19 mouse cellular contexts compared by ENCODE assay signal in genomic region chr5:100663011-100663410, GRCm38 (mm10). TPM values are rescaled to one million over a fixed set of nuclear protein-coding genes. Genes with fewer than 3 reads are reported as not detected.
DNase-seq lines count a peak whose midpoint lies in the region; ATAC-seq and TF ChIP-seq lines count a peak whose summit lies in the region.
"Had no signal": no experiment of that assay in that cellular context is flagged by ENCODE, and none has a peak within 500 bp of the region (broad histone marks: within the 10 kb centered on the region; RNA-seq: fewer than 3 reads in every experiment).

No protein-coding gene starts in this region.

- peak overlapping the region; percentile 11; the same call in 1 of the 2 replicates for H3K27ac ChIP-seq in liver, embryonic 15.5 days (replicated peaks)
- H3K27ac ChIP-seq in liver, embryonic 12.5 days = no peak overlapping the region
- H3K27ac ChIP-seq in CH12.LX (ENCODE audit: insufficient read depth, low read depth) = peak overlapping the region; percentile 96
- H3K27ac ChIP-seq in forebrain, embryonic 14.5 days (ENCODE audit: low read depth, low read length) = no peak overlapping the region
- H3K27ac ChIP-seq: embryonic facial prominence, embryonic 12.5 days; hindbrain, embryonic 12.5 days; intestine, embryonic 15.5 days; lung, embryonic 15.5 days; midbrain, embryonic 10.5 days; neural tube, embryonic 13.5 days; stomach, embryonic 15.5 days had no signal

- no peaks in the 10 kb centered on the region for H3K27me3 ChIP-seq in liver, embryonic 15.5 days
- no peaks in the 10 kb centered on the region for H3K27me3 ChIP-seq in liver, embryonic 12.5 days (replicated peaks)
- no peaks in the 10 kb centered on the region for H3K27me3 ChIP-seq in CH12.LX (replicated peaks)
- H3K27me3 ChIP-seq in forebrain, embryonic 14.5 days (replicated peaks; ENCODE audit: control insufficient read depth, insufficient read depth, low read length) = no peaks in the 10 kb centered on the region
- H3K27me3 ChIP-seq: embryonic facial prominence, embryonic 12.5 days; hindbrain, embryonic 12.5 days; intestine, embryonic 15.5 days; lung, embryonic 15.5 days; neural tube, embryonic 13.5 days; stomach, embryonic 15.5 days had no signal

- TF ChIP-seq CTCF in CH12.LX (conservative IDR thresholded peaks at IDR 0.05 in 1 of 2, IDR thresholded peaks at IDR 0.05 in 1 of 2; ENCODE audit: low read depth in 2 of 2, low read length in 2 of 2) = no peak

- peaks cover 71% of the 10 kb centered on the region for H3K36me3 ChIP-seq in liver, embryonic 15.5 days (replicated peaks)
- H3K36me3 ChIP-seq in liver, embryonic 12.5 days = peaks cover 83% of the 10 kb centered on the region
- H3K36me3 ChIP-seq in CH12.LX (replicated peaks in 1 of 2; ENCODE audit: control insufficient read depth in 1 of 2, insufficient read depth in 1 of 2, low read length in 1 of 2) = peaks cover 54 to 83% of the 10 kb centered on the region in 2 experiments
- H3K36me3 ChIP-seq in forebrain, embryonic 14.5 days (ENCODE audit: control insufficient read depth, insufficient read depth, low read length) = peaks cover 68% of the 10 kb centered on the region

- no peak; the same call in none of the 2 replicates for TF ChIP-seq RAD21 in CH12.LX (IDR thresholded peaks at IDR 0.05; ENCODE audit: low read depth, low read length)

- dilution Hi-C loops in CH12.LX (cut with MboI; ENCODE audit: extremely low pct_ligation_motif_present, extremely low pct_unique_long_range_greater_than_20kb, low sequenced_read_pairs) = no loop called here

- TF ChIP-seq EP300 in CH12.LX (IDR thresholded peaks at IDR 0.05; ENCODE audit: low read length) = peak; percentile 98

- ATAC-seq in liver, embryonic 15.5 days (ENCODE audit: insufficient read depth) = no peak
- ATAC-seq in liver, embryonic 12.5 days = no peak
- ATAC-seq in granulocyte monocyte progenitor cell, adult 5-6 weeks (replicated peaks; ENCODE audit: poor library complexity, severe bottlenecking) = peak; percentile 87
- ATAC-seq in neutrophil, adult 5-6 weeks (ENCODE audit: extremely low read depth, insufficient number of reproducible peaks, low FRiP score, poor library complexity, severe bottlenecking) = peak; percentile 85
- no peak for ATAC-seq in forebrain, embryonic 14.5 days
- ATAC-seq: forebrain, postnatal 0 days had no signal

- no peaks in the 10 kb centered on the region; the same call in 1 of the 2 replicates for H3K79me2 ChIP-seq in CH12.LX (replicated peaks; ENCODE audit: control insufficient read depth, extremely low read depth, insufficient read depth, poor library complexity, severe bottlenecking)

- no peak overlapping the region for H3K4me3 ChIP-seq in liver, embryonic 15.5 days (replicated peaks)
- H3K4me3 ChIP-seq in liver, embryonic 12.5 days = no peak overlapping the region
- no peak overlapping the region for H3K4me3 ChIP-seq in CH12.LX (replicated peaks in 1 of 3; ENCODE audit: low read depth in 2 of 3, low read length in 2 of 3, poor library complexity in 1 of 3)
- no peak overlapping the region for H3K4me3 ChIP-seq in forebrain, embryonic 14.5 days (ENCODE audit: low read depth, low read length)
- H3K4me3 ChIP-seq: embryonic facial prominence, embryonic 12.5 days; hindbrain, embryonic 12.5 days; intestine, embryonic 15.5 days; lung, embryonic 15.5 days; midbrain, embryonic 10.5 days; neural tube, embryonic 13.5 days; stomach, embryonic 15.5 days had no signal

- 73% methylated on average over 6 of the region's 6 CpGs for WGBS in liver, embryonic 15.5 days (ENCODE audit: insufficient replicate concordance)
- 79% methylated on average over 6 of the region's 6 CpGs for WGBS in liver, embryonic 12.5 days (ENCODE audit: insufficient replicate concordance)
- 95% methylated on average over 6 of the region's 6 CpGs for WGBS in forebrain, embryonic 14.5 days

- H3K4me1 ChIP-seq in liver, embryonic 15.5 days (replicated peaks) = peaks cover 8% of the 10 kb centered on the region
- peaks cover 12% of the 10 kb centered on the region; the same call in 1 of the 2 replicates for H3K4me1 ChIP-seq in liver, embryonic 12.5 days
- H3K4me1 ChIP-seq in CH12.LX (ENCODE audit: control insufficient read depth in 1 of 2, insufficient read depth in 2 of 2) = peaks cover 15 to 78% of the 10 kb centered on the region in 2 experiments
- no peaks in the 10 kb centered on the region for H3K4me1 ChIP-seq in forebrain, embryonic 14.5 days (ENCODE audit: control insufficient read depth, insufficient read depth, low read length)
- H3K4me1 ChIP-seq: embryonic facial prominence, embryonic 12.5 days; hindbrain, embryonic 12.5 days; intestine, embryonic 15.5 days; lung, embryonic 15.5 days; midbrain, embryonic 10.5 days; neural tube, embryonic 13.5 days; stomach, embryonic 15.5 days had no signal

- no peak overlapping the region for H3K9ac ChIP-seq in liver, embryonic 15.5 days
- no peak overlapping the region for H3K9ac ChIP-seq in liver, embryonic 12.5 days
- peak overlapping the region; percentile 26; the same call in 1 of the 2 replicates for H3K9ac ChIP-seq in CH12.LX (ENCODE audit: insufficient read depth, low read depth)
- H3K9ac ChIP-seq in forebrain, embryonic 14.5 days (ENCODE audit: low read length) = no peak overlapping the region
- H3K9ac ChIP-seq: embryonic facial prominence, embryonic 12.5 days; forebrain, postnatal 0 days; hindbrain, embryonic 12.5 days; intestine, embryonic 15.5 days; lung, embryonic 15.5 days; neural tube, embryonic 13.5 days; stomach, embryonic 15.5 days had no signal

- H3K4me2 ChIP-seq in liver, embryonic 15.5 days = no peak overlapping the region
- no peak overlapping the region for H3K4me2 ChIP-seq in liver, embryonic 12.5 days
- H3K4me2 ChIP-seq in CH12.LX (ENCODE audit: insufficient read depth, low read depth, poor library complexity, severe bottlenecking) = peak overlapping the region; percentile 71
- no peak overlapping the region for H3K4me2 ChIP-seq in forebrain, embryonic 14.5 days (ENCODE audit: low read length)
- H3K4me2 ChIP-seq: embryonic facial prominence, embryonic 12.5 days; hindbrain, embryonic 12.5 days; intestine, embryonic 15.5 days; lung, embryonic 15.5 days; neural tube, embryonic 13.5 days; stomach, embryonic 15.5 days had no signal

- in situ Hi-C loops in CH12.LX (cut with MboI; ENCODE audit: low pct_ligation_motif_present, low pct_unique_long_range_greater_than_20kb, low sequenced_read_pairs) = loop anchor here (5.0 kb wide), 1 partner anchor 96 kb away; no protein-coding TSS in a partner anchor

- peak; percentile 91 for DNase-seq in CH12.LX (ENCODE audit: extremely low read depth)
- no peak for DNase-seq in forebrain, embryonic 14.5 days (ENCODE audit: low spot score)
- DNase-seq in ovary, postnatal 36 days (ENCODE audit: low spot score) = no peak
- DNase-seq: adrenal gland, adult 2 months; cerebellum, adult 18-20 months; forebrain, postnatal 0 days; right cerebral cortex, postnatal 4 days had no signal

- H3K9me3 ChIP-seq in liver, embryonic 15.5 days (replicated peaks) = no peaks in the 10 kb centered on the region
- no peaks in the 10 kb centered on the region for H3K9me3 ChIP-seq in liver, embryonic 12.5 days (replicated peaks)
- peaks cover 3% of the 10 kb centered on the region for H3K9me3 ChIP-seq in CH12.LX (replicated peaks; ENCODE audit: low read length)
- H3K9me3 ChIP-seq in forebrain, embryonic 14.5 days (replicated peaks; ENCODE audit: control insufficient read depth, low read length) = no peaks in the 10 kb centered on the region
- H3K9me3 ChIP-seq: embryonic facial prominence, embryonic 12.5 days; G1E; hindbrain, embryonic 12.5 days; intestine, embryonic 15.5 days; lung, embryonic 15.5 days; midbrain, embryonic 10.5 days; neural tube, embryonic 13.5 days; stomach, embryonic 15.5 days had no signal

- TF ChIP-seq POLR2A in CH12.LX (IDR thresholded peaks at IDR 0.05; ENCODE audit: low read depth, low read length) = no peak; the same call in 1 of the 2 replicates

TF ChIP-seq in CH12.LX, 34 proteins besides CTCF, POLR2A, EP300 and RAD21 (continues in another document):
- TF ChIP-seq HCFC1 (IDR thresholded peaks at IDR 0.05; ENCODE audit: low read depth, low read length) (0 out of 2 replicates have a peak, but pooled peaks have one; percentile 27), UBTF (IDR thresholded peaks at IDR 0.05; ENCODE audit: low read depth, low read length) (no peak), IRF4 (IDR thresholded peaks at IDR 0.05; ENCODE audit: low read depth, low read length) (peak; percentile 98), RCOR1 (conservative IDR thresholded peaks at IDR 0.05; ENCODE audit: low read depth, low read length) (peak; percentile 73; the same call in 1 of the 2 replicates), CHD2 (IDR thresholded peaks at IDR 0.05; ENCODE audit: low read length) (peak; percentile 53), TCF12 (IDR thresholded peaks at IDR 0.05; ENCODE audit: low read depth, low read length) (peak; percentile 83), MAFK (IDR thresholded peaks at IDR 0.05; ENCODE audit: insufficient replicate concordance, low read length) (peak; percentile 51; the same call in 1 of the 2 replicates), ZNF384 (IDR thresholded peaks at IDR 0.05; ENCODE audit: low read depth, low read length) (no peak; the same call in none of the 2 replicates), MAZ (IDR thresholded peaks at IDR 0.05; ENCODE audit: low read depth, low read length) (0 out of 2 replicates have a peak, but pooled peaks have one; percentile 28)

RNA-seq across cellular contexts. Expression of gene Coq2, which starts 11.9 kb away (rescaled TPM):
- 22.8 and 24.3 TPM in 2 replicates for polyA plus RNA-seq in liver, embryonic 15.5 days (2015; fragmentation: Nextera tagmentation; extraction: Ambion mirVana)
- 42.4 and 42.8 TPM in 2 replicates for polyA plus RNA-seq in liver, embryonic 12.5 days (2016; fragmentation: Nextera tagmentation; extraction: Ambion mirVana)
- total RNA-seq in CH12.LX (2012; rRNA removed) (49.1 and 53.9 TPM in 2 replicates), CH12.LX (2014; rRNA removed) (50.1 and 51.0 TPM in 2 replicates)
- polyA plus RNA-seq in CH12.LX (2012; ENCODE audit: insufficient read length, low read depth) = 50.9 and 56.5 TPM in 2 replicates
- total RNA-seq in granulocyte monocyte progenitor cell, adult 5-6 weeks (2014; fragmentation: Nextera tagmentation) = 59.5 and 65.8 TPM in 2 replicates
- total RNA-seq in granulocyte monocyte progenitor cell, adult 5-6 weeks (2017) = 41.8 and 47.5 TPM in 2 replicates
- total RNA-seq in neutrophil, adult 5-6 weeks (2017) = 38.6 and 39.9 TPM in 2 replicates
- 43.8 and 49.9 TPM in 2 replicates for polyA plus RNA-seq in forebrain, embryonic 14.5 days (2014; fragmentation: Nextera tagmentation; extraction: Ambion mirVana)

RNA-seq across cellular contexts. Expression of gene Hpse, which starts 56.5 kb away (rescaled TPM):
- 1.6 and 1.9 TPM in 2 replicates for polyA plus RNA-seq in liver, embryonic 15.5 days (2015; fragmentation: Nextera tagmentation; extraction: Ambion mirVana)
- polyA plus RNA-seq in liver, embryonic 12.5 days (2016; fragmentation: Nextera tagmentation; extraction: Ambion mirVana) = 2.2 and 2.5 TPM in 2 replicates
- total RNA-seq in CH12.LX (2012; rRNA removed) (8.0 and 9.5 TPM in 2 replicates), CH12.LX (2014; rRNA removed) (3.8 and 4.0 TPM in 2 replicates)
- 3.3 and 3.7 TPM in 2 replicates for polyA plus RNA-seq in CH12.LX (2012; ENCODE audit: insufficient read length, low read depth)
- 23.0 and 26.6 TPM in 2 replicates for total RNA-seq in granulocyte monocyte progenitor cell, adult 5-6 weeks (2014; fragmentation: Nextera tagmentation)
- 27.7 and 30.3 TPM in 2 replicates for total RNA-seq in granulocyte monocyte progenitor cell, adult 5-6 weeks (2017)
- 18.2 and 19.7 TPM in 2 replicates for total RNA-seq in neutrophil, adult 5-6 weeks (2017)
- polyA plus RNA-seq in forebrain, embryonic 14.5 days (2014; fragmentation: Nextera tagmentation; extraction: Ambion mirVana) = 0.33 and 0.41 TPM in 2 replicates
- total RNA-seq: G1E had no signal
- polyA plus RNA-seq: G1E had no signal

Comparison
In these comparisons a context has a peak if more than half of its experiments do, and no peak if none do; other contexts are left out.
1. H3K27ac ChIP-seq: peak in liver, embryonic 15.5 days (single experiment) and CH12.LX (single experiment); none in liver, embryonic 12.5 days (single experiment) and forebrain, embryonic 14.5 days (single experiment).
2. ATAC-seq: peak in granulocyte monocyte progenitor cell, adult 5-6 weeks (single experiment) and neutrophil, adult 5-6 weeks (single experiment); none in liver, embryonic 15.5 days (single experiment), liver, embryonic 12.5 days (single experiment) and forebrain, embryonic 14.5 days (single experiment).